Mouse (Mus musculus) v-Abl transformed pro-B cells (cell line): ENCODE measurements around the gene Il12b.

Experiments
- in situ Hi-C, 2 experiments: fragments of 400-800 bp; cut with MboI; formaldehyde crosslinking; loops; one replicate each; pipeline ENCODE4 v1.15.1; 2025; ENCODE audit not compliant: unreplicated experiment in 2 of 2

Il12b gene

DNA sequence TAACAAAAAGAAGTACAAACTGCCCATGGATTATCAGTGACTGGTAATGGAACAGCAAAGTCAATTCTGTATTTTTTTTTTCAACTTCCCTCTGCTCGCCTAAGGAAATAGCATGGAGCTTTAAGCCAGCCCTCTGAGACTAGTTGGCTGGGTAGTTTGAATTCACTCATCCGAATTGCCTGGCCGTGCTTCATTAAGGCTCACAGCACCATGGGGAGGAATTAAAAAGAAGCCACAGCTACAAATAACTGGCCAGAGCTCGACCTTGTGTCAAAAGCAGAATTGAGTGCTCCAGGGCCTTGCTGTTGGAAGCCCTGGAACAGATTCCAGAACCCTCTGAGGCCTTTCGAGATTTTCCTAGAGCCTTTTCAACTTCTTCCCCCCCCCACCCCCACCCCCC is 8.8 kb downstream of the Il12b start:
- in situ Hi-C loops, result no loop called here

GRCm38 (mm10) chr11:44410413-44410812 is 10.6 kb downstream of the Il12b start:
- in situ Hi-C loops, result no loop called here

- in situ Hi-C loops, result no loop called here
These were observed 12.4 kb downstream of the Il12b start for GRCm38 (mm10) chr11:44412276-44412675.

DNA sequence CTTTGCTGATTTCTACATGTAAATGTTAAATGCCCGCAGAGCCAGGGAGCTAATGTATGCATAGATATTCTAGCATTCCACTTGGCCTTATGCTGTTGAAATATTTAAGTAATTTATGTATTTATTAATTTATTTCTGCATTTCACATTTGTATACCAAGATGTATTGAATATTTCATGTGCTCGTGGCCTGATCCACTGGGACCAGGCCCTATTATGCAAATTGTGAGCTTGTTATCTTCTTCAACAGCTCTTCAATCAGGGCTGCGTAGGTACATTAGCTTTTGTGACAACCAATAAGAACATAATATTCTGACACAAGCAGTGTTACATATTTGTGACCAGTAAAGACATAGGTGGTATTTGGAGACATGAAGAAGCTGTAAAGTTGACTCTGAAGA is 13.5 kb downstream of the Il12b start:
- in situ Hi-C loops, result no loop called here

DNA sequence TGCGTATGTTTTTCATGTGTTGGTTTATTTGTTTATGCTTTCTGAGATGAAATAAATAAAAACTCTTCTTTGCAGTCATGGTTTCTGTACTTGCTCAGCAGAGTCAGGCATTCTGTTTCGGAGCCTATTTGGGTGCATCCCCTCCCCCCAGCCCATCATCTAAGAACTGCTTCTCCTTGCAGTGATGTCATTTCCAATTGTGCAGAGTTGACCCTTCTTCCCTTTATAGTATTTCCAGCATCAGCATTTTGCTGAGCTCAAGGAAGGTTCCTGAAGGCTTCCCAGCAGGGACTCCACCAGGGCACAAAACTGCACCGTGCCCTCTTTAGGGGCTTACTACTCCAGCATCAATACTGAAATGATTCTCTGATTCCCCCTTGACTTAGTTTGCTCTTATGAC is 14.7 kb downstream of the Il12b start:
- in situ Hi-C loops, result no loop called here

DNA sequence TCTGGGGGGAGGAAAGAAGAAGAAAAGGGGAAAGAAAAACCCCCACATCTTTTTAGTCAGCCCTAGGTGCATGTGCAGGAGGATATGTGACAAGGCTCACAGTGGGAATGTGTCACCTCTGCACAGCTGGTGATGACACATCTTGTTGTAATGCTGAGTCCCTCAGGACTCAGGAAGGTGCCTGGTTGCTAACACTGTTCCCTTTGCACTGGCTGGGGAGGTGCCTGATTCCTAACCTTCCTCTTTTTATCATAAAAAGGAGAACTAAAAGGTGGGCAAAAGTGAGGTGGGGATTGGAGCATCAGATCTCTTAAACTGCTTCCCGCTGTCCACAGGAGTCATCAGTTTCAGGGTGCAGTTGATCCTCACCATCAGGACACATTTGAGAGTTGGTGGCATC is 17.5 kb downstream of the Il12b start:
- in situ Hi-C loops, result no loop called here

DNA sequence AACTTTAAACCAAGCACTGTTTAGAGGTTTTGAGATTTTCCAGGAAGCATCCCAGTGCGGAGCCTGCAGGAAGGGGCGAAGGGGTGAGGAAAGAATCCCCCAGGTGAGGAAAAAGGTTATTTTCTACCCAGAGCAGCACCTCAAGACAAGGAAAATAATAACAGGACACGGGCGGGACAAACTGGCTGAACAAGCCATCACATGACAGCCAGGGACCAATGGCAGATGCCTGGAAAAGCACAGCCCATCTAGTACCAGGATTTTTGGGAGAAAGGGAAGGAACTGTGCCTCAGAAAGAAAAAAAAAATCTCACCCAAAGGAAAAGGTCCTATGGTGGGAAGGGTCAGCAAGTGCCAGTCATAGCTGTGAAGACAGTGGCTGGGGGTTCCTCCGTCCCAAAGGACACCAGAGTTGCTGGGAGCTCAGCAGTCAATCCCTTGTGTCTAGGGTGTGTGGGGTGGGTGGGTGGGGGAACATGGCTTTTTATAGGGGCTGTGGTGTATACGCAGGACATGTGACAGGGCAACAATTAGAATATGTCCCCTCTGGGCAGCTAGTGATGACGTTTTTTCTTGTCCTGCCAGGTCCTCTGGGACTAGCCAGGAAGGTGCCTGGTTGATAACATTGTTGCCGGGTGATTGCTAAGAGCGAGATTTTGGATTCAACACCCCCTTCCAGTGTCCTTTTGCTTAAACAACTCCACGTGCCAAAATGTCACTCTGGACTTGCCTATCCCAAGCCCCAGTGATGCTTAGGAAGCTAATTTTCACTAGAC is 22.7 kb downstream of the Il12b start:
- in situ Hi-C loops, result no loop called here

GRCm38 (mm10) chr11:44423261-44423660 is 23.4 kb downstream of the Il12b start:
- in situ Hi-C loops, result no loop called here

DNA sequence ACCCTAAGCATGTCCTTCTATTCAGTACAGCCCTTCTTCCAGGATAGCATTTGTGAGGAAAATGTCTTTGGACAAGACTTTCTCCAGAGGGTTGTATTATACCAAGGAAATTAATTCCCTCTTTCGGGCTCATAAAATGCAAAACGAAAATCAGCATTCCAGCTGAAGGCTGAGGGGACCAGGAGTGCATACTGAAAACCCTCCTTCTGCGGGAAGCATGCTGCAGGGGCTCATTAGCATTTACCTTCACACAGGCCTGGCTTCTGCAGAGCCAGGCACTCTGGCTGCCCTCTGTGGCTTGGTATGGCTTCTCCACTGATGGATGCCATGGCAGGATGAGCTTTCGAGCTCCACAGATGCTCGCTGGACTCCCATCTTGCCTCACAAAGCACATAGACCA is 24.1 kb downstream of the Il12b start:
- in situ Hi-C loops, result no loop called here

- in situ Hi-C loops, result loop anchor here in 1 of 2 experiments (25.0 kb wide), 1 partner anchor 338 kb away; no protein-coding TSS in a partner anchor
These were observed 25.1 kb downstream of the Il12b start for GRCm38 (mm10) chr11:44425006-44425405.

DNA sequence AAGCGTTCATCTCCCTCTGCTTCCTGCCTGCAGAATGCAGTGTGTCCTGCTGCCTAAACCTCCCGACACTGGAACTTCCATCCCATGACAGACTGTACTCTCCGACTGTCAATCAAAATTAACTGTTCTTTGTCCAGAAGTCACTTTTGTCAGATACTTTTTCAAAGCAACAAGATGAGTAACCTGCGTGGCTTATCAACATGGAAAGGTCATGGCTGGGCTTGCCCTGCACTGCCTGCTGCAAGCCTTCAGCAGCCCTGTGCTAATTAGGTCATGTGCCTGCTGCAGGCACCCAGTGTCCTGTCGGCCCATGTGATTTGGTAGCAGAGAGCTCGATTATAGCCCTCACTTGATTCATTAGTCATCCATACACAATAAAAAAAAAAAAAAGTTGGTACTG is 25.8 kb downstream of the Il12b start:
- in situ Hi-C loops, result loop anchor here in 1 of 2 experiments (25.0 kb wide), 1 partner anchor 338 kb away; no protein-coding TSS in a partner anchor

DNA sequence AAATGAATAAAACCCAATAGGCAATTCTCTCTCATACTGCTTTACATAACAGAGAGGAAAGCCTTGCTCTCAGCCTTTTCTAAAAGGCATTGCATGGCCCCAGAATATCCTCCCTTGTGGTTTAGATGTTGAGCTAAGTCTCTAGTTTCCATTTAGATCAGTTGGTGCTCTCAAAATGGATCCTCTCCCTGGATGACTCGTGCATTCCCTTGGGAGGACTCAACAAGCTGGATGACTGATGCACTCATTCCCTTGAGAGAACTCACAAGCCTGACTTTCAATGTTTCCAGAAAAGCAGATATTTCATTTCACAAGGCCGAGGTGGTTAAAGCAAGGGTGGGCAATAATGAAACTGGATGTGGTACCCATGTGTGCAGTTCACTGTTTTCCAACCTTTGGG is 28.1 kb downstream of the Il12b start:
- in situ Hi-C loops, result loop anchor here in 1 of 2 experiments (25.0 kb wide), 1 partner anchor 341 kb away; no protein-coding TSS in a partner anchor

DNA sequence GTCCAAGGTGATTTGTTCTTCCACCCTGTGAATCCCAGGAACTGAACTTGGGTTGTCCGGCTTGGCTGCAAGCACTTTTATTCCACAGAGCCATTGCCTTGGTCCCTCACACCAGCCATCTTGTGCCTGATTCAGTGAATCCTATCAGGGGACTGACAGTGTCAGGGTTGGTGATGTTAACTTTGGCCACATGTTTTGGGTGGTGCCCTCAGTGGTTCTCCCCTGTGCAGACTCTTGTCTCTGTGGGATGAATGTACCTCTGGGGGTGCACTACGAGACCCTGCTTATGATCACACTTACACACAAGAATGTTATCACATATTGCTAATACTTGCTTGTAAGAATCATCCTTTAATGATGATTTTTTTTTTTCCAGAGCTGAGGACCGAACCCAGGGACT is 30.2 kb downstream of the Il12b start:
- in situ Hi-C loops, result loop anchor here in 1 of 2 experiments (25.0 kb wide), 1 partner anchor 343 kb away; no protein-coding TSS in a partner anchor

GRCm38 (mm10) chr11:44437786-44438185 is 37.9 kb downstream of the Il12b start:
- in situ Hi-C loops, result loop anchor here in 1 of 2 experiments (25.0 kb wide), 1 partner anchor 350 kb away; no protein-coding TSS in a partner anchor

- in situ Hi-C loops, result loop anchor here (5.0 to 10.0 kb wide), 2 partner anchors 86 to 679 kb away; no protein-coding TSS in a partner anchor
These were observed 51.2 kb downstream of the Il12b start for GRCm38 (mm10) chr11:44451046-44451445.

DNA sequence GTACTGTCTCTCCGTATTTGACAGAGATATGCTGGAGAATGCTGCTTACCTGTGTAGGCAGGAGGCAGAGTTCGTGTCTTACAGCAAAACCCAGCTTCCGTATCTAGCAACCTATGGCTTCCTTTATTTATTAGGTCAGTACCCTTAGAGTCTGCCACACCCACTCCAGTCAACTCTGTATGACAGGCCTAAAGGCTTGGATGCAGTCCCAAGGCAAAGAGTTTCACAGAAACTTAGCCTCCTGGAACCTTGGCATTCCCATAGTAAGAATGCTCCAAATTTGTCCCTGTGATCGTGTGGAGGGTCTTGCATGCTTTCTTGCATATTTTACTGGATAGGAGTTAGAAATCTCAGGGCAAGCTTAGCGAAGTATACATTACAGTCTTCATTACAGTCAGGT is 52.2 kb downstream of the Il12b start:
- in situ Hi-C loops, result loop anchor here (5.0 to 10.0 kb wide), 2 partner anchors 87 to 680 kb away; no protein-coding TSS in a partner anchor

DNA sequence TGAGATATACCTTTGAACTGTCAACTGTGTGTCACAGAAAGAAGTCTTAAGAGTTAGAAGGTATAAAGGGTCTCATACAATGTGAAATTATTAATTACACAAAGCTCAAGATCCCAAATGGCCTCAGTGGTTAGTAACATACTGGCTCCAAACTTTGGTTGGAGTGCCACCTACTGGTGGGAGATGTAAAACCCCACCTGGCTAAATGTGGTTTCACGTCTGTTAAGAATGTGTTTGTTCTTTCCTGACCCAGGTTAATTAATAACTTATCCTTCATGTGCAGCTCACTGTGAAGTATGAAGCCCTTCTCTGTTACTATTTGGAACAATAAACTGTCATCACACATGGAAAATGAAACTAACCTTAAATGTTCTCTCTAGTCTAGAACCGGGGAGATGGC is 53.6 kb downstream of the Il12b start:
- in situ Hi-C loops, result loop anchor here (5.0 to 10.0 kb wide), 2 partner anchors 89 to 681 kb away; no protein-coding TSS in a partner anchor

DNA sequence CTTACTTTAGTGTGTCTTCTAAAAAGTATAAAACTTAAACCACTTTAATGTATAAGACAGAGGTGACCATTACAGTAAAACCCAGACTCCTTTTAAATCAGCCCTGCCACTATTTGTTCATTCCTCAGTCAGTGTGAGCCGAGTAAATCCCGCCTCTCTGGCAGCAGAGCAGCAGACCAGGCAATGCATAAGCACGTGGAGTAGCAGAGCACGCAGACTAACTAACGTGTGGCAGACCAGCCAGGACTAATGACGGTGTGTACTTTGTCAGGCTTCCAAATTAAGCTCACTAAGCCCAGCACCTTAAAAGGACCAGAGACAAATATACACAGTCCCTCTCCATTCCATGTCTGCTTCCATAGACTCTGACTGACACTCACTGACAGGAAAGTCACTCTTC is 61.6 kb downstream of the Il12b start:
- in situ Hi-C loops, result no loop called here
